Mouse (Mus musculus): ENCODE results near the gene Sall1. TPM values are rescaled to one million over a fixed set of nuclear protein-coding genes. Genes with fewer than 3 reads are reported as not detected.

Gene Sall1
- total RNA-seq, 2 experiments from 2014 or later: 0.87 to 1.3 TPM

DNA sequence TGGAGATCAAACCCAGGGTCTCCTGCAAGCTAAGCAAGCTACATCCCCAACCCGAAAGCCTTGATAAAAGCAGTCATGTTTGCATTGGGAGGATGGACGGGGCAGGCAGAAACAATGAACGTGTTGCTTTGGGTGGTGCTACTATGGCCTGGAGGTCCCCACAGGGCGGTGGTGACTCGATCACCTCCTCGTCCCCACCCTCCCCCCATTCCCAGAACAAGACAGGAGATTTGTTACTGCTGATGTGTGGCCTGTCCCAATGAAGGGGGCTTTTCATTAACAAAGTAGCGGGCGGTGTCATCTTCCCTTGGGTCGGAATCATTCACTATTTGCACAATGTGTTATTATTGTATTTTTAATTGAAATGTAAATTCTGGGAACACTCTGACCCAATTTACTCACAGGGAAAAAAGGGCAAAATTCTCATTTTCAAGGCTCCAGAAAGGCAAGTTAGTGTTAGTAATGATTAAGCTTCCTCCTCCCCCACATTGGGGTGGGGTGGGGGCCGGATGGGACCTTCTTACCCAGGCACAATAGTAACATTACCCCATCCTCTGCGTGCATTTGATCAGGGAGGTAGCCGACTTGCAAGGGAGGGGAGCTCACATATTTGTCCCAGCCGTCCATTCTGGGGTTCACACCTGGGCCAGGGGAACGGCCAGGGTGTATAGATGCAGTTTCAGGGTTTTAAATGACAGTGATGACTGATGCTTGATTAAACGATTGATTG is 52.0 kb downstream of the Sall1 start:
- DNase-seq: no peak

- no peak for DNase-seq
Observed at GRCm38 (mm10) chr8:88991176-88991575, 52.8 kb downstream of the Sall1 start.

DNA sequence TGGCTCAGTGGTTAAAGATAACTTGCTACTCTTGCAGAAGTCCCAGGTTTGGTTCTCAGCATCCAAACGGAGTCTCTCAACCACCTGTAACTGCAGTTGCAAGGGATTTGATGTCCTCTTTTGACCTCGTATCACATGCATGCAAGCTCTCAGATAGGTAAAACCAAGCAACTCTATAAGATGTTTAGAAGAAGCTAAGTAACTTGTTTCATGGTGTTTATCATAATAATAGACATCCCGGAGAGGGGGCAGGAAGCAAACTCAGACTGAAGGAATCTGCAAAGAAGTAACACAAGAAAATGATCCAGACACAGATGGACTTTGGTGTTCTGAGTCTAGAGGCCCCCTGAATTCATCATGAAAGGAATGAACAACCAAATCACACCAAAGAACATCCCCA is 55.0 kb downstream of the Sall1 start:
- DNase-seq: no peak

DNA sequence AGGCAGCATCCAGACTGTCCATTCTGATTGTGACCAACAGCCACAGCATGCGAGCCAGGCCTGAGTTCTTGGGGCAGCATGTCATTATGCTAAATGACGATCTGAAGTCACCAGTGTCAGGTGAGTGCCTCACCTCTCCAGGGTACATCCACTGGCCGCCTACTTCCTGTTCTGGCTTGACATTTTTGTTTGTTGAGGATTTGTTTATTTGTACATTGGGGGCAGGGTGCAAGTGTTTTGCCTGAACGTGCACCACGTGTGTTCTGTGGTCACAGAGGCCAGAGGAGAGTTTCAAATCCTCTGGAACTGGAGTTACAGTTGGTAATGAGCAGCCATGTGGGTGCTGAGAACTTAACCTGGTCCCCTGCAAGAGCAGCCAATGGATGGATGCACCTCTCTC is 60.5 kb downstream of the Sall1 start:
- DNase-seq: no peak

Small RNAs within 50 kb of the gene (microRNA-seq; reads per million reads assigned to microRNA genes)
- 0 reads per million in 2 experiments for gene Mir8110

All from heart, adult 18-20 months (tissue).